Mouse (Mus musculus): ENCODE data around the gene Meis1.

GRCm38 (mm10) chr11:19026581-19027561 is 8.1 kb upstream of the Meis1 start:
- TF ChIP-seq CTCF (IDR thresholded peaks at IDR 0.05; ENCODE audit: control insufficient read depth, insufficient read depth, low read length) = no peak
- no peak for TF ChIP-seq POLR2A (IDR thresholded peaks at IDR 0.05; ENCODE audit: borderline replicate concordance, control insufficient read depth, low read depth, low read length)

Data from bone marrow, adult 2 months (tissue).